Mouse (Mus musculus): ENCODE measurements around the gene Slc36a2. TPM values are rescaled to one million over a fixed set of nuclear protein-coding genes. Genes with fewer than 3 reads are reported as not detected.

Gene Slc36a2
- polyA plus RNA-seq, 1 experiment from 2014 or later = 5.7 TPM

GRCm38 (mm10) chr11:55197740-55198510 is 13.0 kb upstream of the Slc36a2 start:
- ATAC-seq = no peak
- H3K27me3 ChIP-seq (ENCODE audit: insufficient read depth, low read length) = no peaks in the 10 kb centered on the region
- H3K9ac ChIP-seq (replicated peaks) = no peak overlapping the region
- no peaks in the 10 kb centered on the region for H3K9me3 ChIP-seq (ENCODE audit: low read length)
- peaks cover 6% of the 10 kb centered on the region; the same call in 1 of the 2 replicates for H3K4me1 ChIP-seq (ENCODE audit: insufficient read depth)
- no peaks in the 10 kb centered on the region for H3K36me3 ChIP-seq (replicated peaks; ENCODE audit: insufficient read depth, low read length)
- no peak overlapping the region for H3K4me2 ChIP-seq (ENCODE audit: low read depth, low read length)
- 18% methylated on average over 8 of the region's 8 CpGs for WGBS (ENCODE audit: insufficient replicate concordance)
- H3K27ac ChIP-seq (ENCODE audit: low read depth) = no peak overlapping the region
- H3K4me3 ChIP-seq (ENCODE audit: low read depth, low read length) = no peak overlapping the region
- TF ChIP-seq EP300 (IDR thresholded peaks at IDR 0.05; ENCODE audit: low read depth) (no peak), CTCF (IDR thresholded peaks at IDR 0.05; ENCODE audit: low read depth) (no peak)
- DNase-seq = no peak

GRCm38 (mm10) chr11:55197086-55197485 is 12.2 kb upstream of the Slc36a2 start:
- ATAC-seq = no peak
- Histone ChIP-seq H3K27me3 (ENCODE audit: insufficient read depth, low read length) (no peaks in the 10 kb centered on the region), H3K9ac (replicated peaks) (no peak overlapping the region), H3K4me3 (ENCODE audit: low read depth, low read length) (no peak overlapping the region), H3K27ac (ENCODE audit: low read depth) (no peak overlapping the region), H3K4me1 (ENCODE audit: insufficient read depth) (peaks cover 6% of the 10 kb centered on the region; the same call in 1 of the 2 replicates), H3K36me3 (replicated peaks; ENCODE audit: insufficient read depth, low read length) (no peaks in the 10 kb centered on the region), H3K9me3 (ENCODE audit: low read length) (no peaks in the 10 kb centered on the region), H3K4me2 (ENCODE audit: low read depth, low read length) (no peak overlapping the region)
- WGBS (ENCODE audit: insufficient replicate concordance) = 30% methylated on average over 6 of the region's 6 CpGs
- TF ChIP-seq EP300 (IDR thresholded peaks at IDR 0.05; ENCODE audit: low read depth) (no peak), CTCF (IDR thresholded peaks at IDR 0.05; ENCODE audit: low read depth) (no peak)
- no peak for DNase-seq

- ATAC-seq (no peak), DNase-seq (no peak)
- H3K9ac ChIP-seq (replicated peaks) = no peak overlapping the region
- no peak overlapping the region for H3K4me3 ChIP-seq (ENCODE audit: low read depth, low read length)
- TF ChIP-seq CTCF (IDR thresholded peaks at IDR 0.05; ENCODE audit: low read depth) (no peak), EP300 (IDR thresholded peaks at IDR 0.05; ENCODE audit: low read depth) (no peak)
- H3K4me1 ChIP-seq (ENCODE audit: insufficient read depth) = no peaks in the 10 kb centered on the region; the same call in 1 of the 2 replicates
- no peak overlapping the region for H3K4me2 ChIP-seq (ENCODE audit: low read depth, low read length)
- no peaks in the 10 kb centered on the region for H3K9me3 ChIP-seq (ENCODE audit: low read length)
- WGBS (ENCODE audit: insufficient replicate concordance) = 73% methylated on average over 3 of the region's 3 CpGs
- H3K27me3 ChIP-seq (ENCODE audit: insufficient read depth, low read length) = peaks cover 3% of the 10 kb centered on the region; the same call in 1 of the 2 replicates
- no peaks in the 10 kb centered on the region for H3K36me3 ChIP-seq (replicated peaks; ENCODE audit: insufficient read depth, low read length)
- no peak overlapping the region for H3K27ac ChIP-seq (ENCODE audit: low read depth)
Measured at GRCm38 (mm10) chr11:55190216-55190615, 5.3 kb upstream of the Slc36a2 start.

GRCm38 (mm10) chr11:55187777-55188176 is 2.9 kb upstream of the Slc36a2 start:
- Histone ChIP-seq H3K36me3 (replicated peaks; ENCODE audit: insufficient read depth, low read length) (no peaks in the 10 kb centered on the region), H3K9ac (replicated peaks) (no peak overlapping the region), H3K4me3 (ENCODE audit: low read depth, low read length) (no peak overlapping the region), H3K4me1 (ENCODE audit: insufficient read depth) (peaks cover 3% of the 10 kb centered on the region; the same call in 1 of the 2 replicates), H3K27ac (ENCODE audit: low read depth) (no peak overlapping the region), H3K27me3 (ENCODE audit: insufficient read depth, low read length) (peaks cover 3% of the 10 kb centered on the region; the same call in 1 of the 2 replicates), H3K4me2 (ENCODE audit: low read depth, low read length) (no peak overlapping the region), H3K9me3 (ENCODE audit: low read length) (no peaks in the 10 kb centered on the region)
- ATAC-seq (no peak), DNase-seq (no peak)
- WGBS (ENCODE audit: insufficient replicate concordance) = 77% methylated on average over 6 of the region's 6 CpGs
- TF ChIP-seq CTCF (IDR thresholded peaks at IDR 0.05; ENCODE audit: low read depth) (no peak), EP300 (IDR thresholded peaks at IDR 0.05; ENCODE audit: low read depth) (no peak)

- TF ChIP-seq CTCF (IDR thresholded peaks at IDR 0.05; ENCODE audit: low read depth) (no peak), EP300 (IDR thresholded peaks at IDR 0.05; ENCODE audit: low read depth) (no peak)
- peaks cover 5% of the 10 kb centered on the region; the same call in 1 of the 2 replicates for H3K4me1 ChIP-seq (ENCODE audit: insufficient read depth)
- H3K4me2 ChIP-seq (ENCODE audit: low read depth, low read length) = no peak overlapping the region
- H3K36me3 ChIP-seq (replicated peaks; ENCODE audit: insufficient read depth, low read length) = no peaks in the 10 kb centered on the region
- H3K9ac ChIP-seq (replicated peaks) = no peak overlapping the region
- H3K27ac ChIP-seq (ENCODE audit: low read depth) = no peak overlapping the region
- H3K9me3 ChIP-seq (ENCODE audit: low read length) = no peaks in the 10 kb centered on the region
- ATAC-seq = no peak
- peaks cover 3% of the 10 kb centered on the region; the same call in 1 of the 2 replicates for H3K27me3 ChIP-seq (ENCODE audit: insufficient read depth, low read length)
- DNase-seq = no peak
- WGBS (ENCODE audit: insufficient replicate concordance) = 60% methylated on average over 4 of the region's 4 CpGs
- H3K4me3 ChIP-seq (ENCODE audit: low read depth, low read length) = no peak overlapping the region
Measured at GRCm38 (mm10) chr11:55187292-55187691, 2.4 kb upstream of the Slc36a2 start.

- peaks cover 3% of the 10 kb centered on the region; the same call in 1 of the 2 replicates for H3K27me3 ChIP-seq (ENCODE audit: insufficient read depth, low read length)
- H3K9ac ChIP-seq (replicated peaks) = no peak overlapping the region
- no peak overlapping the region for H3K27ac ChIP-seq (ENCODE audit: low read depth)
- 48% methylated on average over 5 of the region's 5 CpGs for WGBS (ENCODE audit: insufficient replicate concordance)
- ATAC-seq (no peak), DNase-seq (no peak)
- H3K4me2 ChIP-seq (ENCODE audit: low read depth, low read length) = peak overlapping the region; percentile 47
- H3K4me3 ChIP-seq (ENCODE audit: low read depth, low read length) = peak overlapping the region; percentile 8; the same call in 1 of the 2 replicates
- H3K36me3 ChIP-seq (replicated peaks; ENCODE audit: insufficient read depth, low read length) = no peaks in the 10 kb centered on the region
- H3K4me1 ChIP-seq (ENCODE audit: insufficient read depth) = peaks cover 7% of the 10 kb centered on the region; the same call in 1 of the 2 replicates
- no peaks in the 10 kb centered on the region for H3K9me3 ChIP-seq (ENCODE audit: low read length)
- TF ChIP-seq EP300 (IDR thresholded peaks at IDR 0.05; ENCODE audit: low read depth) (no peak), CTCF (IDR thresholded peaks at IDR 0.05; ENCODE audit: low read depth) (no peak)
Measured at GRCm38 (mm10) chr11:55184246-55184645, 631 bp downstream of the Slc36a2 start.

Data from liver, postnatal 0 days (tissue).